In the genomic region with DNA sequence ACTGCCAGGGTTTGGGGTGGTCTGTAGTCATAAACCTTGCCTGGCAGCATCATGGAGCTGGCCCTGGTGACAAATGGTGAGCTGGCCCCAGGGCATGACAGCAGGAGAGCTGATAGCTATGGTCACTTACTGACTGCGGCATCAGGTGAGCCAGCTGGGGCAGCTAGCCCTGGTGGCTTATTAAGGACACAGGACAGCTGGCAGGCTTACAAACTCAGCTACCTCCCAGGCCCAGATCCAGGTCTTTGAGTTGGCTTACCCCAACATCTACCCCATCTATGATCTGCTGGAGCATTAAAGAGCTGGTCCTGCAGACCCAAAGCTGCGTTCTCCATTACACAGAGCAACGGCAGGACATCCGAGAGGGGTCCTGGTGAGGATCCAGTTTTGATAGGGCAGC, we compare ENCODE assay signal across 1 mouse cellular context.
TF ChIP-seq lines count a peak whose summit lies in the region.

No protein-coding gene starts in this region.

TF ChIP-seq in CH12.LX, 34 proteins besides CTCF, POLR2A, EP300 and RAD21 (continued from another document):
- no peak for TF ChIP-seq ZMIZ1 (IDR thresholded peaks at IDR 0.05; ENCODE audit: low read depth, low read length)
- no peak for TF ChIP-seq ETS1 (conservative IDR thresholded peaks at IDR 0.05; ENCODE audit: low read depth, low read length)
- no peak for TF ChIP-seq RCOR1 (conservative IDR thresholded peaks at IDR 0.05; ENCODE audit: low read depth, low read length)
- no peak for TF ChIP-seq USF1 (IDR thresholded peaks at IDR 0.05; ENCODE audit: low read depth, low read length)
- TF ChIP-seq MXI1 (IDR thresholded peaks at IDR 0.05; ENCODE audit: low read depth, low read length), result no peak
- no peak for TF ChIP-seq CHD1 (IDR thresholded peaks at IDR 0.05; ENCODE audit: low read depth, low read length)
- no peak for TF ChIP-seq E2F4 (IDR thresholded peaks at IDR 0.05; ENCODE audit: insufficient replicate concordance, low read depth, low read length)
- TF ChIP-seq GABPA (IDR thresholded peaks at IDR 0.05; ENCODE audit: insufficient replicate concordance, low read depth, low read length), result no peak
- no peak for TF ChIP-seq MAFK (IDR thresholded peaks at IDR 0.05; ENCODE audit: insufficient replicate concordance, low read length)
- TF ChIP-seq ZC3H11A (IDR thresholded peaks at IDR 0.05; ENCODE audit: low read depth, low read length), result no peak
